Mouse (Mus musculus): ENCODE results near the gene Trp53bp1. TPM values are rescaled to one million over a fixed set of nuclear protein-coding genes. Genes with fewer than 3 reads are reported as not detected.

Trp53bp1 gene
- total and polyA plus RNA-seq, 3 experiments: 13.0 to 29.4 (median 28.3) TPM

DNA sequence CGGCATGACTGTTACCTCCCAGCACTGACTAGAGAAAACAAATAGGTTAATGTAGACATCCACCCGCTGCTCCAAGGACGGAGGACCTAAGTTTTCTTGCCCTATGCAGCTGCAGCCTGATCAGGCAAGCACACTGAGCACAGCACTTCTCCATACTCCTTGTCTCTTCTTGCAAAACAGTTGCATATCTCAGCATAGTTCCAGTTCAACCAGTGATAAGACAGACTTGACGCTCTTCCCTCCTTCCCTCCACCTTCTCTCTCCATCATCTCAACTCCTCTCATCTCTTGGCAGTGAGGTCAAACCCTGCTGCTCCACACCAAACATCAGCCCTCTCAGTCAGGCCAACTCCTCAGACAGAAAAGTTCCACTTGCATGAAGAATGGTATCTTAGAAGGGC is 43.1 kb downstream of the Trp53bp1 start:
- intact Hi-C loops (cut with DNase I): no loop called here
- 89% methylated on average over 4 of the region's 4 CpGs for WGBS
- H3K27ac ChIP-seq: no peak overlapping the region
- no peak for TF ChIP-seq POLR2A (IDR thresholded peaks at IDR 0.05; ENCODE audit: insufficient read depth, low read depth, low read length)
- TF ChIP-seq CTCF (IDR thresholded peaks at IDR 0.05): no peak
- TF ChIP-seq EP300 (IDR thresholded peaks at IDR 0.05; ENCODE audit: insufficient read depth, low read depth, low read length): no peak
- H3K4me1 ChIP-seq (ENCODE audit: control insufficient read depth, insufficient read depth, low read length): no peaks in the 10 kb centered on the region
- H3K4me3 ChIP-seq: no peak overlapping the region
- H3K36me3 ChIP-seq (ENCODE audit: control insufficient read depth, insufficient read depth, low read length): no peaks in the 10 kb centered on the region; the same call in 1 of the 2 replicates
- no peak for DNase-seq
- no peaks in the 10 kb centered on the region for H3K79me2 ChIP-seq (replicated peaks; ENCODE audit: control insufficient read depth, insufficient read depth, low read length)
- no peaks in the 10 kb centered on the region for H3K27me3 ChIP-seq (ENCODE audit: control insufficient read depth, insufficient read depth, low read length)
- H3K9ac ChIP-seq (ENCODE audit: low read depth, low read length): no peak overlapping the region

DNA sequence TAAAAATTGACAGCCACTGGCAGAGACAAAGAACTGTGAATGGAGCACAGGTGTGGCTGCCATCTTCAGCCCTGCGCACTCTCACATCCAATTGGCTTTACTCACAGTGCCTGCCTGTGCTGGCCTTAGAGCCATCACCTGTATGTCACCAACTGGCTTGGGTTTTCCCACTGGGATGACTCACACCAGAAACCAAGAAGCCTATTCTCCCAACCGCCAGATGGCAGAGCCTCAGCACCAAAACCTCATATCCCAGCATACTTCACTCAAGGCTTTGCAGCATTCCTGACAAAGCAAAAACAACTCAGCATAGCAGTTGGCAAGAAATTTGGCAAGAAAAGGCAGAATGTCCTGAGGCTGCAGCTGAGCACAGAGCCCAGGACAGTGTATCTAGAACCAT is 48.2 kb downstream of the Trp53bp1 start:
- no peaks in the 10 kb centered on the region for H3K36me3 ChIP-seq (ENCODE audit: control insufficient read depth, insufficient read depth, low read length)
- no peaks in the 10 kb centered on the region for H3K4me1 ChIP-seq (ENCODE audit: control insufficient read depth, insufficient read depth, low read length)
- H3K9ac ChIP-seq (ENCODE audit: low read depth, low read length): no peak overlapping the region
- no peaks in the 10 kb centered on the region for H3K79me2 ChIP-seq (replicated peaks; ENCODE audit: control insufficient read depth, insufficient read depth, low read length)
- DNase-seq: no peak
- TF ChIP-seq POLR2A (IDR thresholded peaks at IDR 0.05; ENCODE audit: insufficient read depth, low read depth, low read length) (no peak), CTCF (IDR thresholded peaks at IDR 0.05) (peak; percentile 36)
- 90% methylated on average over 2 of the region's 2 CpGs for whole genome bisulfite sequencing
- H3K27me3 ChIP-seq (ENCODE audit: control insufficient read depth, insufficient read depth, low read length): no peaks in the 10 kb centered on the region
- H3K4me3 ChIP-seq: no peak overlapping the region
- H3K27ac ChIP-seq: no peak overlapping the region
- intact Hi-C loops (cut with DNase I): no loop called here

DNA sequence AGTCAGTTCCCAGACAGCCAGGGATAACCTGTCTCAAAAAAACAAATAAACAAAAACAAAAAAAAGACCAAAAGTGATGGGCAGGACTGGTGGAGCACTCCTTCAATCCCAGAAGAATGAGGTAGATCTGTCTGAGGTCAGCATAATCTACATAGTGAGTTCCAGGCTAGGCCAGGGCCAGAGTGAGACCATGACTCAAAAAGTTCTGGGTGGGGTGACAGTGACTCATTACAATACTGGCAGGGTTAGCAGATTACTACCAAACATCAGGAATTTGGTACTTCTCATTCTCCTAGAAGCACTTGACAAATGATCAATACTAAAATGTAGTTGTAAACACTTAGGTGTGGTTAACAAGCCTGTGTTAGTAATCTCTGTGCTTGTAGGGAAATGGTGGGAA is 51.2 kb downstream of the Trp53bp1 start:
- Histone ChIP-seq H3K27ac (no peak overlapping the region), H3K79me2 (replicated peaks; ENCODE audit: control insufficient read depth, insufficient read depth, low read length) (no peaks in the 10 kb centered on the region), H3K4me1 (ENCODE audit: control insufficient read depth, insufficient read depth, low read length) (no peaks in the 10 kb centered on the region), H3K36me3 (ENCODE audit: control insufficient read depth, insufficient read depth, low read length) (no peaks in the 10 kb centered on the region), H3K27me3 (ENCODE audit: control insufficient read depth, insufficient read depth, low read length) (no peaks in the 10 kb centered on the region), H3K4me3 (no peak overlapping the region), H3K9ac (ENCODE audit: low read depth, low read length) (no peak overlapping the region)
- intact Hi-C loops (cut with DNase I): no loop called here
- DNase-seq: no peak
- TF ChIP-seq CTCF (IDR thresholded peaks at IDR 0.05): no peak
- no peak for TF ChIP-seq POLR2A (IDR thresholded peaks at IDR 0.05; ENCODE audit: insufficient read depth, low read depth, low read length)
- TF ChIP-seq EP300 (IDR thresholded peaks at IDR 0.05; ENCODE audit: insufficient read depth, low read depth, low read length): no peak

DNA sequence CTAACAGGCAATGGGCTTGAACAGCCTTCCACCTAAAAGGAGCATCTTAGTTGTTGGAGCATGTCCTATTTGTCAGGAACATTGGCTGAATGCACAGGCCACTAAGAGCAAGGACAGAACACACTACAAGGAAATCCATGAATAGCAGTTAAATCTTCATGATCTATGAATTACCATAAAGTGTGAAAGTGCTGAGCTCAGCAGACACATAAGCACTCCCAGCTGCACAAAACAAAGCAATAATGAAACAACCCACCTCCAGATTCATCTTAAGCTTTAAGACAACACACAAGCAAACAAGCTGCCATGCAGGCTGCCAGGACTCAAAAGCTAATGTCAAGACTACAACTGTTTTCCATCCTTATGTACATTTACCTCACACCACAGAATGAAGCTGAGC is 52.0 kb downstream of the Trp53bp1 start:
- DNase-seq: no peak
- no peaks in the 10 kb centered on the region for H3K27me3 ChIP-seq (ENCODE audit: control insufficient read depth, insufficient read depth, low read length)
- H3K27ac ChIP-seq: no peak overlapping the region
- H3K4me1 ChIP-seq (ENCODE audit: control insufficient read depth, insufficient read depth, low read length): no peaks in the 10 kb centered on the region
- no peaks in the 10 kb centered on the region for H3K79me2 ChIP-seq (replicated peaks; ENCODE audit: control insufficient read depth, insufficient read depth, low read length)
- TF ChIP-seq POLR2A (IDR thresholded peaks at IDR 0.05; ENCODE audit: insufficient read depth, low read depth, low read length): no peak
- no peak for TF ChIP-seq EP300 (IDR thresholded peaks at IDR 0.05; ENCODE audit: insufficient read depth, low read depth, low read length)
- no peak for TF ChIP-seq CTCF (IDR thresholded peaks at IDR 0.05)
- H3K36me3 ChIP-seq (ENCODE audit: control insufficient read depth, insufficient read depth, low read length): peaks cover 2% of the 10 kb centered on the region; the same call in 1 of the 2 replicates
- intact Hi-C loops (cut with DNase I): no loop called here
- H3K4me3 ChIP-seq: no peak overlapping the region
- no peak overlapping the region for H3K9ac ChIP-seq (ENCODE audit: low read depth, low read length)

DNA sequence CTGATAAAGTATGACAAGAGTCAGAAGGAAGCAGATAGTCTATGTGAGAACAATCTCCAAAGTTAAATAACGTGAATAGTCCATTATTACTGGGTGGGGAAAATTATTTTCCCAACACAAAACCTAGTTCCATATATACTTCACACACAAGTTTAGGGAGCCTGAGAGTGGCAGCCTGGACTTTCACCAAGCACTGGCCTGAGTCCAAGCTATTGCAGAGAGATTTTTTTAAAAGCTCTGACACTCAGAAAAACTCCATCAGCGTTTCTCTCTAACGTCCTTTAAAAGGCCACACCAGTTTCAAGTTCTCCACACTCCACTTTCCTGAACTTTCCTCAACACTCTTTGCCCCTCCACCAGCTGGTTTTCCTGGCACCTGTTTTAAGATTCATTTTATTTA is 56.7 kb downstream of the Trp53bp1 start:
- TF ChIP-seq POLR2A (IDR thresholded peaks at IDR 0.05; ENCODE audit: insufficient read depth, low read depth, low read length) (no peak), EP300 (IDR thresholded peaks at IDR 0.05; ENCODE audit: insufficient read depth, low read depth, low read length) (no peak), CTCF (IDR thresholded peaks at IDR 0.05) (no peak)
- Histone ChIP-seq H3K4me1 (ENCODE audit: control insufficient read depth, insufficient read depth, low read length) (no peaks in the 10 kb centered on the region), H3K27ac (no peak overlapping the region), H3K79me2 (replicated peaks; ENCODE audit: control insufficient read depth, insufficient read depth, low read length) (no peaks in the 10 kb centered on the region), H3K36me3 (ENCODE audit: control insufficient read depth, insufficient read depth, low read length) (peaks cover 2% of the 10 kb centered on the region; the same call in 1 of the 2 replicates), H3K27me3 (ENCODE audit: control insufficient read depth, insufficient read depth, low read length) (no peaks in the 10 kb centered on the region), H3K9ac (ENCODE audit: low read depth, low read length) (no peak overlapping the region), H3K4me3 (no peak overlapping the region)
- intact Hi-C loops (cut with DNase I): no loop called here
- no peak for DNase-seq
- 54% methylated on average over 3 of the region's 3 CpGs for WGBS

DNA sequence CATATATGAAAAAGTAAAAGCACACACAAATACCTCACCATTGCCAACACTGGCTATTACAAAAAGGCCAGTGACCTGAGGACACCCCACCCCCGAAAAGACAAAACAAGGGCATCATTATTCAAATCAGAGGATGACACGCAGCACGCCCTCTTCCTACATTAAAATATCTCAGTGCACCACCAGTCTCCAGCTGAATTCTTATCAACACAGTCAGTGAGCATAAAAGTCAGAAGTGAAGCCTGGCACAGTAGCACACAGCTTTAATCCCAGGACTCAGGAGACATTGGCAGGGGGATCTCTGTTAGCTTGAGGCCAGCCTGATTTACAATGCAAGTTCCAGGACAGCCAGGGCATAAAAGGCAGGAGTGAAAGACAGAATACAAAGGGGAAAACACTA is 64.7 kb downstream of the Trp53bp1 start:
- TF ChIP-seq CTCF (IDR thresholded peaks at IDR 0.05): no peak
- TF ChIP-seq EP300 (IDR thresholded peaks at IDR 0.05; ENCODE audit: insufficient read depth, low read depth, low read length): no peak
- TF ChIP-seq POLR2A (IDR thresholded peaks at IDR 0.05; ENCODE audit: insufficient read depth, low read depth, low read length): no peak

More for the DNA sequence above, 64.7 kb downstream of the Trp53bp1 start:
- H3K9ac ChIP-seq (ENCODE audit: low read depth, low read length): no peak overlapping the region
- H3K27me3 ChIP-seq (ENCODE audit: control insufficient read depth, insufficient read depth, low read length): no peaks in the 10 kb centered on the region
- no peak overlapping the region for H3K27ac ChIP-seq
- no peaks in the 10 kb centered on the region for H3K36me3 ChIP-seq (ENCODE audit: control insufficient read depth, insufficient read depth, low read length)
- H3K4me1 ChIP-seq (ENCODE audit: control insufficient read depth, insufficient read depth, low read length): no peaks in the 10 kb centered on the region
- WGBS: 94% methylated on average over 3 of the region's 3 CpGs
- H3K4me3 ChIP-seq: no peak overlapping the region
- intact Hi-C loops (cut with DNase I): no loop called here
- H3K79me2 ChIP-seq (replicated peaks; ENCODE audit: control insufficient read depth, insufficient read depth, low read length): no peaks in the 10 kb centered on the region
- DNase-seq: no peak
